Mouse (Mus musculus) C2C12 (cell line): ENCODE data around the gene Gpd2.

Experiments
- CEBPB ChIP-seq: IDR thresholded peaks from one replicate; pipeline ENCODE4 v1.6.1; 2011; ENCODE audit warnings: low read depth, mild to moderate bottlenecking, control low read depth, moderate library complexity
- CTCF ChIP-seq: IDR thresholded peaks from one replicate; pipeline ENCODE4 v1.5.1; 2011; ENCODE audit not compliant: control insufficient read depth, insufficient read depth, insufficient read length
- MAX ChIP-seq: IDR thresholded peaks from one replicate; pipeline ENCODE4 v1.6.1; 2011; ENCODE audit warnings: mild to moderate bottlenecking, control low read depth

DNA sequence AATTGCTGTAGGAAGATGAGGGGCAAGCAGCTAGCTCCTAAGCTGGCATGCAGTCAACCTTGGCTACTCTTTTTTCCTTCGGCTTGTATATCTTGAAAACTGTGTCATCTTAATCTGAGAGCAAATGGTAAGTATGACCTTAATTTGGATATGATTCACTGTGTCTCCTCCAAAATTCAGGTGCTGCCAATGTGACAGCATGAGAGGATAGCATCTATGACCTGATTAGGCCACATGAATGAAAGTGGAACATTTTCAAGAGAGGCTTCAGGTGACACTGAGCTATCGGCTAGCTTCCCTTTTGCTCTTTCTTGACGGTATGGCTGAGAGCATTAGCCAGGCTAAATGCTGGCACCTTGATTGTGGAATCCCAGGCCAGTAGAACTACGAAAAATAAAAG lies 171.0 kb downstream of the Gpd2 start:
- TF ChIP-seq MAX (no peak), CTCF (no peak), CEBPB (no peak)
